Mouse (Mus musculus): Measurements from ENCODE around the gene Tmem231. TPM values are rescaled to one million over a fixed set of nuclear protein-coding genes. Genes with fewer than 3 reads are reported as not detected.
"Not testable (repeated sequence)": the region's sequence is repeated elsewhere in the genome, so short reads cannot be mapped to it uniquely, and the experiment has no call there.

The Tmem231 gene
- polyA plus RNA-seq, 1 experiment: 8.0 TPM

DNA sequence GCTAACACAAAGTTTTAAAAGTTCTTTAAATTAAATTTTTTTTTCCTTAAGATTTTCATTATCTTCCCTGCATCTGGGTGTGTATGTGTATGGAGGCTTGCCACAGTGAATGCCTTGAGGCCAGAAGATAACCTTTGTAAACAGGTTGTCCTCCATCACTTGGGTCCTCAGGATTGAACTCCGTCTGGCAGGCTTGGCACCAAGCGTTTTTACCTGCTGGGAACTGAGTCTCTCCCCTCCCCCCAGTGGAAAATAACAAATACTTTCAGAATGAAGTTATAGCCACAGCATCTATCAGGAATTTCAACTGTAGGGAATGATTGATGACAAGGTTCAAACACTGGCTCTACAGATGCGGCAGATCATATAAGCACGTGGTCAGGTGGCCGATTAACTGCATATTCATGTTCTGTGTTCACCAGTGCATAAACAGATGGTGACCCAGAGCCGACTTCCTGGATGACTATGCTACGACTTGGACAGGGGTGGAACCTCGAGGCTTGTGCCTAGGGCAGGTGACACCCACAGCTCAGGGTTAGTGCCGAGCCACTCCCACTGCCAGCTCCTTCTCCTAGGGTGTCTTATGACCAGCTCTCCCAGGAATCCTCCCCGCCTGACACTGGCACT, 5.9 kb upstream of the Tmem231 start:
- DNase-seq: peak; percentile 50
- 5% methylated on average over 10 of the region's 10 CpGs for WGBS
- peaks cover 5% of the 10 kb centered on the region; the same call in 1 of the 2 replicates for H3K4me1 ChIP-seq (ENCODE audit: control insufficient read depth, insufficient read depth, low read length)
- peak overlapping the region; percentile 43 for H3K4me3 ChIP-seq (replicated peaks; ENCODE audit: extremely low read depth, low read depth, low read length)
- peak; percentile 11; the same call in 1 of the 2 replicates for TF ChIP-seq POLR2A (IDR thresholded peaks at IDR 0.05; ENCODE audit: borderline replicate concordance, extremely low read depth, low read depth, low read length)
- TF ChIP-seq CTCF (IDR thresholded peaks at IDR 0.05; ENCODE audit: insufficient read depth, low read length): no peak

DNA sequence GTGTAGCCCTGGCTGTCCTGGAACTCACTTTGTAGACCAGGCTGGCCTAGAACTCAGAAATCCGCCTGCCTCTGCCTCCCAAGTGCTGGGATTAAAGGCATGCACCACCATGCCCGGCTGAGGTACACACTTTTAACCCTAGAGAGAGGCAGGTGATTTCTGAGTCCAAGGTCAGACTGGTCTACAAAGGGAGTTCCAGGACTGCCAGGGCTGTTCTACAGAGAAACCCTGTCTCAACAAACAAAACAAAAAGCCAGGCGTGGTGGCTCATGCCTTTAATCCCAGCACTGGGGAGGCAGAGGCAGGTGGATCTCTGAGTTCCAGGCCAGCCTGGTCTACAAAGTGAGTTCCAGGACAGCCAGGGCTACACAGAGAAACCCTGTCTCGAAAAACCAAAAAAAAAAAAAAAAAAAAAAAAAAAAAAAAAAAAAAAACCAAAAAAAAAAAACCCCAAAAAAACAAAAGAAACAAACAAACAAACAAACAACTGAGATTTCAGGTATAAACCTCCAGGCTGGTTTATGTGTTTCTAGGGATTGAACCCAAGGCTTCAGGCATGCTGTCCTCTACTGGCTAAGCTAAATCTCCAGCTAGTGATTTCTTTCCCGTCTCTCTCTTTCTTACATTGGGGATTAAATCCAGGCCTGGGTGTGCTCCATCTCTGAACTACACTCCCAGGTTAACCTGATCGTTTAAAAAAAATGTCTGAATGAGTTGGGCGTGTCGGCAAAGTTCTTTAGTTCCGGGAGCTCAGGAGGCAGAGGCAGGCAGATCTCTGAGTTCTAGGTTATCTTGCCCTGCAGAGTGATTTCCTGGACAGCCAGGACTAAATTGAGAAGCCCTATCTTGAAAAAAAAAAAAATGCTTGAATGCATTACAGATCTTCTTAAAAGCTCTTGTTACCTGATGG, 4.7 kb upstream of the Tmem231 start:
- H3K4me3 ChIP-seq (replicated peaks; ENCODE audit: extremely low read depth, low read depth, low read length); H3K4me1 ChIP-seq (ENCODE audit: control insufficient read depth, insufficient read depth, low read length); DNase-seq: not testable (repeated sequence)
- WGBS: 84% methylated on average over 9 of the region's 9 CpGs

DNA sequence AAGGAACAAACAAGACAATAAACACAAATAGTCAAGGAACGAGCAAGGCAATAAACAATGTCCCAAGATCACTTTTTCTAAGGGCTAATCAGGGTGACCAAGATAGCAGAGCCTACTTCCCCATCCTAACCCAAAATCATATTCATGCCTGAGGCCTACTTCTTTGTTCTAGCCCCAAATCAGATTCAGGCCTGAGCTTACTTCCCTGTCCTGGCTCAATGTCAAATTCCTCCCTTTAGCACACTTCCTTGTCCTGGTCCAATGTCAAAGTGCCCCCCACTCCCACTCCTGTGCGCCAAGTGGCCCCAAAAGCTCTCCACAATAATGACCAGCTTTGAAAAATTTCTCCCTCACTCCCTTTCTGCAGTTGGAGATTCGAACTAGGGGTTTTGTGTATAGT, 3.5 kb upstream of the Tmem231 start:
- no peak for DNase-seq
- no peak overlapping the region for H3K4me3 ChIP-seq (replicated peaks; ENCODE audit: extremely low read depth, low read depth, low read length)
- H3K4me1 ChIP-seq (ENCODE audit: control insufficient read depth, insufficient read depth, low read length): peaks cover 5% of the 10 kb centered on the region; the same call in 1 of the 2 replicates
- WGBS: 73% methylated on average over 3 of the region's 3 CpGs
- no peak for TF ChIP-seq CTCF (IDR thresholded peaks at IDR 0.05; ENCODE audit: insufficient read depth, low read length)
- TF ChIP-seq POLR2A (IDR thresholded peaks at IDR 0.05; ENCODE audit: borderline replicate concordance, extremely low read depth, low read depth, low read length): no peak

DNA sequence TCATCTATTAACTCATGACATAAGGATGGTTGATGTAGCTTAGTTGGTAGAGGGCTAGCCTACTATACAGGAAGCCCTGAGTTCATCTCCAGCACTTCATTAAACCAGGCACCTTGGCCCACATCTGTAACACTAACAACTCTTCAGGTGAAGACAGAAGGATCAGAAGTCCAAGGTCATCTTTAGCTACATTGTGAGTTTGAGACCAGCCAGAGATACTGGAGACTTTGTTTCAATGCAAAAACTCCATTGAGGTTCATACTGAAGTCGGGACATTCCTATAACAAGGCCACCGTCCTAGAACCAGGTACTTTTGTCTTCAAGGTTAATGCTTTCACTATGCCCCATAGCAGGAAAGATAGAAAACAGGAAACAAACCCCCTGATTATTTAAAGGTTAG, 520 bp upstream of the Tmem231 start:
- no peak for DNase-seq
- no peak overlapping the region for H3K4me3 ChIP-seq (replicated peaks; ENCODE audit: extremely low read depth, low read depth, low read length)
- no peaks in the 10 kb centered on the region for H3K4me1 ChIP-seq (ENCODE audit: control insufficient read depth, insufficient read depth, low read length)
- TF ChIP-seq POLR2A (IDR thresholded peaks at IDR 0.05; ENCODE audit: borderline replicate concordance, extremely low read depth, low read depth, low read length) (no peak), CTCF (IDR thresholded peaks at IDR 0.05; ENCODE audit: insufficient read depth, low read length) (no peak)
- 76% methylated on average over 2 of the region's 2 CpGs for WGBS

DNA sequence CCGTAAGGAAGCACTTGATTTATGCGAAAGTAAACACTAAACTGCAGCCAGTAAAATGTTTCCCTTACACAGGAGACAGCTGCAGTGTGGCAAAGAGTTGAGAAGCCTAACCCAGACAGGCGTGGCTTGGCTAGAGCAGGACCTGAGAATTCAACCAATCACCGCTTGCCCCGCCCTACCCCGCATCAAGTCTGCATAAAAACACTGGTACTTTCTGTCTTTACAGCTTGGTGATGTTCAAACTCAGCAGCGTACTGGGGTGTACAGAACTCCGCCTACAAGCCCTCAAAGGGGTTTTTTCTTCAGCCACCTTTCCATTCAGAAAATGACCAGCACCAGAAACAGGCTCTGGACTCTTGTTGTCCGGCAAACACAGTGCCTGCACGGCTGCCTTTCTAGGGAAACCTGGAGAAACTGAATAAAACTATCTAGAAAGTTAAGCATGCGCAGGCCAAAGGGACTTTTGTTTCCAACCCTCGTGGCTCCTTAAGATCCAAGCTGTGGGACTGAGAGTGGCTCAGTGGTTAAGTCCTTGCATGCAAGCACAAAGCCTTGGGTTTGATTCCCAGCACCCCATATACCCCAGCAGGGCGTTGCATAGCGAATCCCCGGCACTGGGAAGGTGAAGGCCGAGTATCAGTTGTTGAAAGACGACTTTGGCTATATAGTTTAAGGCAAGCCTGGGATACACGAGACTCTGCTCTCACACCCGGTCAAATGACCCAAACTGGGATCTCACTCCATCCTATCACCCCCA, 923 bp downstream of the Tmem231 start:
- no peaks in the 10 kb centered on the region for H3K4me1 ChIP-seq (ENCODE audit: control insufficient read depth, insufficient read depth, low read length)
- DNase-seq: peak; percentile 56
- TF ChIP-seq CTCF (IDR thresholded peaks at IDR 0.05; ENCODE audit: insufficient read depth, low read length) (no peak), POLR2A (IDR thresholded peaks at IDR 0.05; ENCODE audit: borderline replicate concordance, extremely low read depth, low read depth, low read length) (no peak)
- H3K4me3 ChIP-seq (replicated peaks; ENCODE audit: extremely low read depth, low read depth, low read length): peak overlapping the region; percentile 64
- 27% methylated on average over 19 of the region's 19 CpGs for WGBS

DNA sequence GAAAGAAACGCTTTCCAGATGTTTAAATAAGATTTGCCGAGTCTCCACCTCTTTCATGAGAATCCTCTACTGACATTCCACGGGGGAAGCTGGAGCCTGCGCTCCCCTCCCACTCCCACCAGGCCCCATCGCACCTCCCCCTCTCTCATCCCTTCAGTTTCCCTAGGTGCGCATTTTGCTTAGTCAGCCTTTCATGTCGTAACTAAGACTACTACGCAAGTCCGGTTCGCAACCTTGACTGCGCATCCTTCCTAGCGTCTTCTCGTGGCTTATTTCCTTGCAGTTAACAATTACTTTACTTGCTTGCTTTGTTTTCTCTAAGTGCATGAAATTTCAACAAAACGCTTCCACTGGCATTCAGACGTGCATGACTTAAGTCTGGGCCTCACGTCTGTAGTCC, 2.0 kb downstream of the Tmem231 start:
- Histone ChIP-seq H3K4me3 (replicated peaks; ENCODE audit: extremely low read depth, low read depth, low read length) (no peak overlapping the region), H3K4me1 (ENCODE audit: control insufficient read depth, insufficient read depth, low read length) (no peaks in the 10 kb centered on the region)
- TF ChIP-seq POLR2A (IDR thresholded peaks at IDR 0.05; ENCODE audit: borderline replicate concordance, extremely low read depth, low read depth, low read length) (no peak), CTCF (IDR thresholded peaks at IDR 0.05; ENCODE audit: insufficient read depth, low read length) (no peak)
- DNase-seq: no peak
- 82% methylated on average over 16 of the region's 16 CpGs for WGBS

DNA sequence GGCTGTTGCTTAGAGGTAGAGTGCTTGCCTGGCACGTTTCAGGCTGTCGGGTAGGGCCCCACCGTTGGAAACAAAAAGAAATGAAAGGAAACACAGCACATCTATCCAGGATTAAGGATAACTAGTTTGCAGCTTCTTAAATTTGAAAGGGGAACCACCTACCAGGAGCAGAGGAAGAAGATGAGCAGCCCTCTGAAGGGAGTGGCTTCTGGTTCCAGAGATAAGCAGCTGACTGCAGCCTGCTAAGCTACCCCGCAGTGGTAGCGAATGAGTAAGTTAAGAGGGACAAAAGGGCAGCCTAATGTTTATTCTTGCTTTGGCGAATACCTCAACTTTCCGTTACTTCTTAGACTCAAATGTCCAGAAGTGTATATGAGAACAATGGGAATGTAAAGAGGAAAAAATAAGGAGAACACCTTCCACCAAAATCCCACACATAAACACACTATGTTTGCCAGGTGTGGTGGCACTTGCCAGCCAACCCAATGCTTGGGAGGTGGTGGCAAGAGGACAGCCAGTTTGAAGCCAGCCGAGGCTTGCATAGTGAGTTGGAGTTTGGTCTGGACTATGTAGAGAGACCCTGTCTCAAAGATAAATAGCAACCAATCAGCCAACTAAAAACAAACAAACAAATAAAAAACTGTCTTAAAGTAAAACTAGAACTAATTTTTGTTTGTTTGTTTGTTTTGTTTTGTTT, 3.9 kb downstream of the Tmem231 start:
- no peak for DNase-seq
- Histone ChIP-seq H3K4me3 (replicated peaks; ENCODE audit: extremely low read depth, low read depth, low read length) (no peak overlapping the region), H3K4me1 (ENCODE audit: control insufficient read depth, insufficient read depth, low read length) (no peaks in the 10 kb centered on the region)
- WGBS: 55% methylated on average over 8 of the region's 8 CpGs
- TF ChIP-seq CTCF (IDR thresholded peaks at IDR 0.05; ENCODE audit: insufficient read depth, low read length): no peak
- TF ChIP-seq POLR2A (IDR thresholded peaks at IDR 0.05; ENCODE audit: borderline replicate concordance, extremely low read depth, low read depth, low read length): no peak

DNA sequence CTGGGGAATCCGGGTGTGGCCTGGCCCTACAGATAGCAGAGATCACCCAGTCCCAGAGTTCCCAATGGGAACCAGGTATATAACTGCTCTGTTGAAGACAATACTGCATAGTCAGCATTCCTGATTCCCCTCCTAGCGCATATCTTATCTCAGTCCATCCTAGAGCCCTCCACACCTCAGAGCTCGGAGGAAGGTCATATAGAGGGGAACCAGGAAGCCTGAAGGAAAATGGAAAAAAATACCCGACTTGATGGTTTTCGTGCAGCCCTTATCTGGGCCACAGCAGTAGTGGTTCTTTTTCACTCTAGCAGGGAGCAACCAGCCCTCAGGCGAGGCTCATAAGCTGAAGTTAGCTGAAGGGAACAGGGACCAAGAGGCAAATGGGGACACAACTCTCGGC, 8.7 kb downstream of the Tmem231 start:
- 81% methylated on average over 7 of the region's 7 CpGs for WGBS
- Histone ChIP-seq H3K4me1 (ENCODE audit: control insufficient read depth, insufficient read depth, low read length) (no peaks in the 10 kb centered on the region), H3K4me3 (replicated peaks; ENCODE audit: extremely low read depth, low read depth, low read length) (no peak overlapping the region)
- TF ChIP-seq POLR2A (IDR thresholded peaks at IDR 0.05; ENCODE audit: borderline replicate concordance, extremely low read depth, low read depth, low read length) (no peak), CTCF (IDR thresholded peaks at IDR 0.05; ENCODE audit: insufficient read depth, low read length) (no peak)
- DNase-seq: no peak

DNA sequence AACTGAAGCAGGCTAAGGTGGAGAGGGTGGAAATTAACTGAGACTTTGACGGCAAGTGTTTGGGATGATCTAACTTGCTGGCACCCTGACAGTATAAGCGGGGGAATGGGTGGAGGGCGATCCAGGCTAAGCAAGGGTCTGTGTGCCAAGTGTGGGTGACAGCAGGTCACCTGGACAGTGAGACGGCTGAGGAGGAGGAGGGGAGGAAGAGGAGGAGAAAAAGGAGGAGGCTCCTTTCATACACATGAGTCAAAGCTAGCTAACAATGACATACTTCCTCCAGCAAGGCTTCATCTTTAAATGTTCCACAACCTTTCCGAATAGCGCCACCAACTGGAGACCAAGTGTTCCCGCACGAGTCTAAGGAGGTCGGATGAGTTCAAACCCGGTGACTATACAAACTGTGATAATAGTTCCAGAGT, 10.3 kb downstream of the Tmem231 start:
- TF ChIP-seq POLR2A (IDR thresholded peaks at IDR 0.05; ENCODE audit: borderline replicate concordance, extremely low read depth, low read depth, low read length) (no peak), CTCF (IDR thresholded peaks at IDR 0.05; ENCODE audit: insufficient read depth, low read length) (peak; percentile 70)
- DNase-seq: peak; percentile 48
- 6% methylated on average over 10 of the region's 10 CpGs for WGBS
- Histone ChIP-seq H3K4me3 (replicated peaks; ENCODE audit: extremely low read depth, low read depth, low read length) (peak overlapping the region; percentile 69), H3K4me1 (ENCODE audit: control insufficient read depth, insufficient read depth, low read length) (no peaks in the 10 kb centered on the region)
